Mouse (Mus musculus): Measurements from ENCODE around the gene Hpse. TPM values are rescaled to one million over a fixed set of nuclear protein-coding genes. Genes with fewer than 3 reads are reported as not detected.

The Hpse gene
- polyA plus RNA-seq (2015; fragmentation: Nextera tagmentation; extraction: Ambion mirVana), result 6.2 TPM in 2 replicates

GRCm38 (mm10) chr5:100719235-100720088 is at the start of gene Hpse:
TSS of gene Hpse (minus strand) at chr5:100719716.
- WGBS, result under 1% methylated on average over 54 of the region's 56 CpGs
- H3K9ac ChIP-seq (ENCODE audit: low read length), result peak within 1 kb of the TSS; percentile 64

GRCm38 (mm10) chr5:100766026-100766425 is 46.5 kb upstream of the Hpse start:
- Histone ChIP-seq H3K4me2 (ENCODE audit: low read depth, low read length) (no peak overlapping the region), H3K27ac (ENCODE audit: low read length) (no peak overlapping the region), H3K36me3 (ENCODE audit: control insufficient read depth, insufficient read depth, low read length) (peaks cover 18% of the 10 kb centered on the region), H3K27me3 (ENCODE audit: control insufficient read depth, insufficient read depth, low read depth, low read length) (no peaks in the 10 kb centered on the region), H3K9me3 (ENCODE audit: control insufficient read depth, low read length) (no peaks in the 10 kb centered on the region), H3K9ac (ENCODE audit: low read length) (no peak overlapping the region), H3K4me1 (replicated peaks; ENCODE audit: control insufficient read depth, insufficient read depth, low read length) (no peaks in the 10 kb centered on the region), H3K4me3 (ENCODE audit: low read length) (no peak overlapping the region)
- no peak for ATAC-seq (ENCODE audit: low read depth)
- 94% methylated on average over 7 of the region's 7 CpGs for WGBS

More at GRCm38 (mm10) chr5:100719235-100720088, at the start of gene Hpse:
- peak; percentile 91 for ATAC-seq (ENCODE audit: low read depth)
- H3K4me2 ChIP-seq (ENCODE audit: low read depth, low read length), result peak within 1 kb of the TSS; percentile 97
- H3K4me3 ChIP-seq (ENCODE audit: low read length), result peak within 1 kb of the TSS; percentile 64
- no peaks in the 10 kb centered on the region for H3K36me3 ChIP-seq (ENCODE audit: control insufficient read depth, insufficient read depth, low read length)
- H3K9me3 ChIP-seq (ENCODE audit: control insufficient read depth, low read length), result no peaks in the 10 kb centered on the region
- H3K27ac ChIP-seq (ENCODE audit: low read length), result no peak within 1 kb of the TSS
- peaks cover 7% of the 10 kb centered on the region; the same call in 1 of the 2 replicates for H3K4me1 ChIP-seq (replicated peaks; ENCODE audit: control insufficient read depth, insufficient read depth, low read length)
- no peaks in the 10 kb centered on the region for H3K27me3 ChIP-seq (ENCODE audit: control insufficient read depth, insufficient read depth, low read depth, low read length)

- Histone ChIP-seq H3K4me3 (ENCODE audit: low read length) (no peak overlapping the region), H3K4me2 (ENCODE audit: low read depth, low read length) (no peak overlapping the region), H3K4me1 (replicated peaks; ENCODE audit: control insufficient read depth, insufficient read depth, low read length) (no peaks in the 10 kb centered on the region), H3K27me3 (ENCODE audit: control insufficient read depth, insufficient read depth, low read depth, low read length) (no peaks in the 10 kb centered on the region), H3K9ac (ENCODE audit: low read length) (no peak overlapping the region), H3K27ac (ENCODE audit: low read length) (no peak overlapping the region), H3K36me3 (ENCODE audit: control insufficient read depth, insufficient read depth, low read length) (peaks cover 7% of the 10 kb centered on the region), H3K9me3 (ENCODE audit: control insufficient read depth, low read length) (no peaks in the 10 kb centered on the region)
- no peak for ATAC-seq (ENCODE audit: low read depth)
- 88% methylated on average over 7 of the region's 7 CpGs for WGBS
These were observed 42.2 kb upstream of the Hpse start for GRCm38 (mm10) chr5:100761736-100762135.

GRCm38 (mm10) chr5:100760049-100760663 is 40.6 kb upstream of the Hpse start:
- Histone ChIP-seq H3K4me1 (replicated peaks; ENCODE audit: control insufficient read depth, insufficient read depth, low read length) (no peaks in the 10 kb centered on the region), H3K4me3 (ENCODE audit: low read length) (no peak overlapping the region), H3K9me3 (ENCODE audit: control insufficient read depth, low read length) (no peaks in the 10 kb centered on the region), H3K27me3 (ENCODE audit: control insufficient read depth, insufficient read depth, low read depth, low read length) (no peaks in the 10 kb centered on the region), H3K36me3 (ENCODE audit: control insufficient read depth, insufficient read depth, low read length) (peaks cover 4% of the 10 kb centered on the region), H3K27ac (ENCODE audit: low read length) (no peak overlapping the region), H3K9ac (ENCODE audit: low read length) (no peak overlapping the region), H3K4me2 (ENCODE audit: low read depth, low read length) (no peak overlapping the region)
- no peak for ATAC-seq (ENCODE audit: low read depth)
- WGBS, result 83% methylated on average over 10 of the region's 10 CpGs

- no peak overlapping the region for H3K9ac ChIP-seq (ENCODE audit: low read length)
- H3K9me3 ChIP-seq (ENCODE audit: control insufficient read depth, low read length), result no peaks in the 10 kb centered on the region
- no peak overlapping the region for H3K4me2 ChIP-seq (ENCODE audit: low read depth, low read length)
- no peaks in the 10 kb centered on the region for H3K36me3 ChIP-seq (ENCODE audit: control insufficient read depth, insufficient read depth, low read length)
- WGBS, result 92% methylated on average over 5 of the region's 5 CpGs
- H3K4me1 ChIP-seq (replicated peaks; ENCODE audit: control insufficient read depth, insufficient read depth, low read length), result no peaks in the 10 kb centered on the region
- no peak overlapping the region for H3K27ac ChIP-seq (ENCODE audit: low read length)
- no peaks in the 10 kb centered on the region for H3K27me3 ChIP-seq (ENCODE audit: control insufficient read depth, insufficient read depth, low read depth, low read length)
- no peak overlapping the region for H3K4me3 ChIP-seq (ENCODE audit: low read length)
- ATAC-seq (ENCODE audit: low read depth), result no peak
These were observed 38.6 kb upstream of the Hpse start for GRCm38 (mm10) chr5:100758121-100758520.

GRCm38 (mm10) chr5:100753407-100753806 is 33.9 kb upstream of the Hpse start:
- 59% methylated on average over 7 of the region's 7 CpGs for WGBS
- H3K4me2 ChIP-seq (ENCODE audit: low read depth, low read length), result no peak overlapping the region
- H3K4me1 ChIP-seq (replicated peaks; ENCODE audit: control insufficient read depth, insufficient read depth, low read length), result no peaks in the 10 kb centered on the region
- no peak overlapping the region for H3K4me3 ChIP-seq (ENCODE audit: low read length)
- no peaks in the 10 kb centered on the region for H3K27me3 ChIP-seq (ENCODE audit: control insufficient read depth, insufficient read depth, low read depth, low read length)
- H3K9ac ChIP-seq (ENCODE audit: low read length), result no peak overlapping the region
- no peaks in the 10 kb centered on the region for H3K36me3 ChIP-seq (ENCODE audit: control insufficient read depth, insufficient read depth, low read length)
- H3K27ac ChIP-seq (ENCODE audit: low read length), result no peak overlapping the region
- H3K9me3 ChIP-seq (ENCODE audit: control insufficient read depth, low read length), result no peaks in the 10 kb centered on the region
- ATAC-seq (ENCODE audit: low read depth), result no peak

- H3K27me3 ChIP-seq (ENCODE audit: control insufficient read depth, insufficient read depth, low read depth, low read length), result no peaks in the 10 kb centered on the region
- no peak for ATAC-seq (ENCODE audit: low read depth)
- no peaks in the 10 kb centered on the region for H3K4me1 ChIP-seq (replicated peaks; ENCODE audit: control insufficient read depth, insufficient read depth, low read length)
- no peaks in the 10 kb centered on the region for H3K36me3 ChIP-seq (ENCODE audit: control insufficient read depth, insufficient read depth, low read length)
- H3K4me3 ChIP-seq (ENCODE audit: low read length), result no peak overlapping the region
- H3K27ac ChIP-seq (ENCODE audit: low read length), result no peak overlapping the region
- no peaks in the 10 kb centered on the region for H3K9me3 ChIP-seq (ENCODE audit: control insufficient read depth, low read length)
- WGBS, result 65% methylated on average over 4 of the region's 4 CpGs
- H3K4me2 ChIP-seq (ENCODE audit: low read depth, low read length), result no peak overlapping the region
- H3K9ac ChIP-seq (ENCODE audit: low read length), result no peak overlapping the region
These were observed 32.1 kb upstream of the Hpse start for GRCm38 (mm10) chr5:100751655-100752054.

- no peaks in the 10 kb centered on the region for H3K4me1 ChIP-seq (replicated peaks; ENCODE audit: control insufficient read depth, insufficient read depth, low read length)
- H3K9ac ChIP-seq (ENCODE audit: low read length), result no peak overlapping the region
- H3K27ac ChIP-seq (ENCODE audit: low read length), result no peak overlapping the region
- 73% methylated on average over 10 of the region's 10 CpGs for WGBS
- H3K27me3 ChIP-seq (ENCODE audit: control insufficient read depth, insufficient read depth, low read depth, low read length), result no peaks in the 10 kb centered on the region
- ATAC-seq (ENCODE audit: low read depth), result no peak
- H3K9me3 ChIP-seq (ENCODE audit: control insufficient read depth, low read length), result no peaks in the 10 kb centered on the region
- no peak overlapping the region for H3K4me2 ChIP-seq (ENCODE audit: low read depth, low read length)
- H3K36me3 ChIP-seq (ENCODE audit: control insufficient read depth, insufficient read depth, low read length), result no peaks in the 10 kb centered on the region
- no peak overlapping the region for H3K4me3 ChIP-seq (ENCODE audit: low read length)
These were observed 31.2 kb upstream of the Hpse start for GRCm38 (mm10) chr5:100750617-100751255.

- 0 out of 2 replicates have a peak, but pooled peaks cover 3% of the 10 kb centered on the region for H3K9me3 ChIP-seq (ENCODE audit: control insufficient read depth, low read length)
- H3K4me3 ChIP-seq (ENCODE audit: low read length), result no peak overlapping the region
- H3K27ac ChIP-seq (ENCODE audit: low read length), result no peak overlapping the region
- ATAC-seq (ENCODE audit: low read depth), result no peak
- no peaks in the 10 kb centered on the region for H3K27me3 ChIP-seq (ENCODE audit: control insufficient read depth, insufficient read depth, low read depth, low read length)
- H3K36me3 ChIP-seq (ENCODE audit: control insufficient read depth, insufficient read depth, low read length), result no peaks in the 10 kb centered on the region
- H3K4me1 ChIP-seq (replicated peaks; ENCODE audit: control insufficient read depth, insufficient read depth, low read length), result no peaks in the 10 kb centered on the region
- no peak overlapping the region for H3K9ac ChIP-seq (ENCODE audit: low read length)
- 90% methylated on average over 8 of the region's 8 CpGs for WGBS
- no peak overlapping the region for H3K4me2 ChIP-seq (ENCODE audit: low read depth, low read length)
These were observed 19.3 kb upstream of the Hpse start for GRCm38 (mm10) chr5:100738802-100739201.

Data from lung, embryonic 16.5 days (tissue).